Mouse (Mus musculus) inflammation-experienced regulatory T-cells, adult 16 weeks (primary cell): ENCODE measurements around the gene Smgc. TPM values are rescaled to one million over a fixed set of nuclear protein-coding genes. Genes with fewer than 3 reads are reported as not detected.

Source experiments
- polyA plus RNA-seq: library from polyadenylated mRNA; unstranded; fragments of 100-300 nt; shearing (Covaris generic); gene quantifications from one replicate; pipeline ENCODE4 v1.2.1, GENCODE M21; 2017

Gene Smgc
- polyA plus RNA-seq, result not detected

GRCm38 (mm10) chr15:91837965-91838364, at the start of gene Smgc:
Smgc (plus strand) TSS chr15:91838265.

Other genes with a start within 250 kb of the Smgc start
- 0.83 TPM for gene Lrrk2, start 165.1 kb upstream of the Smgc start, polyA plus RNA-seq
- not detected for gene Cntn1, start 212.9 kb downstream of the Smgc start, polyA plus RNA-seq